Mouse (Mus musculus) adrenal gland, adult 18-20 months (tissue): ENCODE results near the gene Prdx5. TPM values are rescaled to one million over a fixed set of nuclear protein-coding genes. Genes with fewer than 3 reads are reported as not detected.

ENCODE experiments used
- DNase-seq, 2 experiments: peaks; one replicate each; pipeline ENCODE4 v3.0.0; 2021 to 2022; ENCODE audit warnings: low spot score in 2 of 2
- long read RNA-seq, 2 experiments: library from polyadenylated mRNA; stranded (forward); transcript quantifications; one replicate each; pipeline ENCODE4 v2.0.0; 2021
- total RNA-seq, 2 experiments: library from RNA; stranded (reverse); gene quantifications; 1 replicate in 1 of 2; 2 replicates in 1 of 2; pipeline ENCODE4 v1.2.3; 2021

The Prdx5 gene
- total RNA-seq: 100 to 1,000 TPM; 303 to 375 TPM
- long read RNA-seq, experiment 1, transcript Prdx5-201 (6 exons, 1,262 nt): major isoform, 82 of 89 reads
- long read RNA-seq, experiment 1, partial matches to known transcripts: 3 of 89 reads
- long read RNA-seq, experiment 1, other reads (novel, unspliced or antisense): 1 of 89 reads
- long read RNA-seq, experiment 2, transcript Prdx5-203 (5 exons, 755 nt): minor isoform, 19 of 242 reads
- long read RNA-seq, experiment 2, transcript Prdx5-201 (6 exons, 1,262 nt): major isoform, 218 of 242 reads
- long read RNA-seq, experiment 2, partial matches to known transcripts: 2 of 242 reads
- long read RNA-seq, experiment 2, other reads (novel, unspliced or antisense): 3 of 242 reads

DNA sequence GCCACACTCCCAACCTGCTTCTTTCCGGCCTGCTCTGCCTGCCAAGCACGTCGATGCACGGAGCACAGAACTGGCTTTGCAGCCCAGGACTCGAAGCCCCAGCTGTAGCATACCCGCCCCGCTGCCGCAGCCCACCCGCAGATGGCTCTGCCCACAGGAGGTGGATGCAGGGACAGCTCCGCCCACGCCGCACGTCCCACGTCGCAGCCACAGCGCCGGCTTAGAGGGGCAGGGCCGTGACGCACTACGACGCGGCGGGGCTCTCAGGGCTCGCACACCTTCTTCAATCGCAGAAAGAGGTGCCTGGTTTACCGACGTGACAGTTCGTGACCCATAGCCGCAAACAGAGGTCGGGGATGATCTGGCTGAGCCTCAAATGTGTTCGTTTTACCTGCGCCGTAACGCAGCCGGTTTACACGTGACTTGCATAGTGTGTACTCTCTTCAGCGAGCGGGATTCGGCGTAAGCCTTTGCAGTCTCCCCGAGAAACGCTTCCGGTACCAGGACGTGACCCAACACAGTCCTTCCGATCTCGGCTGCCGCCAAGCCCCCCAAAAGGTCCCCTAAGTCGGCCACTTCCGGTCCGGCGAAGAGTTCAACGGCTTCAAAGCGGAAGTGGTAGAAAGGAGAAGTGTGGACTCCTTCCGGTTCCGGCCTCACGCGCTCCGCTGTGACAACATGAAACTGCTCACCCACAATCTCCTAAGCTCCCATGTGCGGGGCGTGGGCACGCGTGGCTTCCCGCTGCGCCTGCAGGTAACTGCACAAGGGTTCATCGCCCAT, at the start of gene Prdx5, which contains the start of gene Trmt112:
Gene Prdx5, minus strand, starts transcription at position 600 of the 783 bp plus-strand sequence.
Gene Trmt112, plus strand, starts transcription at position 192 of the 783 bp plus-strand sequence.
- DNase-seq: peak; percentile 80 to 82

DNA sequence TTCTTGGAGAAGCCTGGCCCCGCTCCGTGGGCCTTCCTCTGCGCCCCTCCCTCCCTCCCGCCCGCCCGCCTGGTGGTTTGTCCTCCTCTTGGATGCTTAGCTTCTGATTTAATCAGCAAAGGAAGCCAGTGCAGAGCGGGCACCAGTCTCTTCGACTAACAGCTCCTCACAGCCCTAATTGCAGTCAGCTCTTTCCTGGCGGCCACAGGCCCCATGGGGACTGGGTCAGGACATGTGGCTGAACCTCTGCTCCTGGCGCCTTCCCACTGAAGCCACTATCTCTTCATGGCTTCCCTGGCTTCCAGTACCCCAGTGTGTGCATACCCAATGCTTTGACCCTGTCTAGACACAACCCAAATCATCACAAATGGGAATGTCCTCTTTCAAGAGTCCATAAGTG, 46.6 kb upstream of the Prdx5 start:
- DNase-seq: no peak

DNA sequence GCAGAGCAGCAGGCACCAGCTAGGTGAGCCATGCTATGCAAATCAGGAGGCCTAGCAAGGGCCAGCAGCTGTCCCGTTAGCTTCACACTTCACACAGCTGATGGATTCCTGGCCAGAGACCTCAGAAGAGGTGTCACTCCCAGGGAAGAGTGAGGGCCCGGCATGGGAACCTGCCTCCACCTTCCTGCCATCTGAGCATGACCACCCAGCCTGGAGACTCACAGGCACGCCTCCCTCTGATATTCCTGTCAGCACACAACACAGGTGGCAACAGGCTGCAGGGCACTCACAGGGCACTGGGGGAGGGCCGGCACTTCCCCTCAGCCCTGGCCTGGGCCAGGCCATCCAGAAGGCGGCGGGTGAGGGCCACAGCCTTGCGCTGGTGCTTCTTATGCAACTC, 45.5 kb upstream of the Prdx5 start:
- DNase-seq: no peak

DNA sequence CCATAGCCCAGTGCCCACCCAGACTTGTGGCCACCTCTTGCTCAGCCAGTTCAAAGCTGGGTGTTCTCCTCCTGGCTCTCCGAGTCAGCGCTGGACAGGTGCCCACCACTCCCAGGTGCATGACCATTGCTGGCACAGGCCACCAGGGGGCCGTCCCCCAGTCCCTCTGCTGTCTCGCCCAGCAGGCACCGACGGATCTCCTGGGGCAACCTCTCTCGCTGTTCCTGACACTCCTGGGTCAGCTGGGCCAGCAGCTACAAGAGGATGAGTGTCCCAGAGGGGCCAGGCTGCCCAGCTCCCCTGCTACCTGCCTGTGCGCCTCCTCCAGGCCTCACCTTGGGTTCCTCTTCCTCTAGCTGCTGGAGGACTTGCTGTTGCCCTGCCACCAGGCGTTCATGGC, 44.1 kb upstream of the Prdx5 start:
- peak in 1 of 2 experiments; percentile 57 for DNase-seq

DNA sequence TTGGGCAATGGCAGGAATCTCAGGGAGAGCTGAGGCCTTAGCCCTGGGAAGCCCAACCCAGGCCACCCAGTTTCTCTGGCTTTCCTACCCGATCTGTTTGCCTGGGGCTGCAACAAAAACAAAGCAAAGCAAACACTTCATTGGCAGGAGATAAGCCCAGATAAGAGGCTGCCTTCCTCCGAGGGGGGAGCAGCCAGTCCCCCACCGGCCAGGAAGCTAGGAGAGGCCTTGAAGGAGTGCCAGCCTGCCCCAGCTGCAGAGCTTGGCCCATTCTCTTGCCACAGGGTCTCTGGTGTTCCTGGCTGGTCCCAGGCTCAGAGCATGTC, 42.8 kb upstream of the Prdx5 start:
- peak; percentile 56 to 58 for DNase-seq

DNA sequence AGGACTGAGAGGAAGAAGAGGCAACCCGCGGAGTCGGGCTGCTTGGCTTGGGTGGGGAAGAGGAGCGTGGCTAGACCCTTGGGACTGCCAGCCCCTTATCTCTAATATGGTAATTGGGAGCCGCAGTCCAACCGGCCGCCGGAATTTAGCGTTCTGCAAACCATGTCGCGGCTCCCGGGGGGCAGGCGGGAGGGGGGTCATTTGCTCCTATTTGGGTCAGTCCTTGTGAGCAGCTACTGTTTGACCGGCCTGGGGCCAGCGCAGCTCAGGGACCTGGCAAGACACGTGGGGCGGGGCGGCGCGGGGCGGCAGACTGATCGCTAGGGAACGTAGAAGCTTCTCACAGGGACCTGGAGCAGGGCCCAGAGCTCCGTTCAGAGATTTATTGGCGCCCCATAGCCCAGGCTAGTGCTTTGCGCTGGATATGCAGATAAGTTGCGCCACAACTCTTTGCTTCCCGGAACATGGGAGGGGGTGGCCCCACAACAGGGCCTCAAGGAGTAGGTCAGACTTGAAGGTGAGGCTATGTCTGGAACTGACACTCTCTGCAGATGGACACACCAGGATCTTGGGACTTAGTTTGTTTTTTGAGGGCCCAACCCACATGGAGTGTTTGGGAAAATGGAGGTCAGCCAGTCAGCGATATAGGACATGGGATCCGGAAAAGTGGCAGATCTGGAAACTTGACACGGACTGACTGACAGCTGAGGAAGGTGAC, 42.2 kb upstream of the Prdx5 start:
- peak; percentile 78 to 83 for DNase-seq

DNA sequence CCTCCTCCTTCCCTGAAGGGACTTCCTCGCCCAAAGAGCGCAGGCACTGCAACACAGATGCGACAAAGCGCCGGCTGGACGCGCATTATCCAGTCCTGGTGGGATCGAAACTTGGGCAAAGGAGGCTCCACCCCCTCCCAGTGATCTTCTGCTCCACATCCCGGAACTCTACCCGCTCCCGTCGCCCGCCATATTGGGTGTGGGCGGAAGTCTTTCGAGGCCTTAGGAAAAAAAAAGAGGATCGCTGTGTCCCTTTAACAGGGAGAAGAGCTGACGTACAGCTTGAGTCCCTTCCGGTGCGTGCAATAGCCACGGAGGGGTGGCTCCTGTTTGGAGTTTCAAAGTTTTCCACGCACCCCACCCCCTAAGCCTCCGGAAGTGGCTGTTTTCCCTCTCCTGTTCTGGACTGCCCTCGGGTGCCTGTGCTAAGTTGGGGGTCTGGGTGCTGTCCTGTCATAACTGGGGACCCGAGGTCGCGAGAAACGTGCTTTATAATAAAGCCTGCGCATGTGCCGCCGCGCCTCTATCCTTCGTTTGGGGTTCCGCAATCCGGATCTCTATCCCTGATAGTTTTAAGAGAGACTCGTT, 41.6 kb upstream of the Prdx5 start:
- peak; percentile 87 to 90 for DNase-seq

DNA sequence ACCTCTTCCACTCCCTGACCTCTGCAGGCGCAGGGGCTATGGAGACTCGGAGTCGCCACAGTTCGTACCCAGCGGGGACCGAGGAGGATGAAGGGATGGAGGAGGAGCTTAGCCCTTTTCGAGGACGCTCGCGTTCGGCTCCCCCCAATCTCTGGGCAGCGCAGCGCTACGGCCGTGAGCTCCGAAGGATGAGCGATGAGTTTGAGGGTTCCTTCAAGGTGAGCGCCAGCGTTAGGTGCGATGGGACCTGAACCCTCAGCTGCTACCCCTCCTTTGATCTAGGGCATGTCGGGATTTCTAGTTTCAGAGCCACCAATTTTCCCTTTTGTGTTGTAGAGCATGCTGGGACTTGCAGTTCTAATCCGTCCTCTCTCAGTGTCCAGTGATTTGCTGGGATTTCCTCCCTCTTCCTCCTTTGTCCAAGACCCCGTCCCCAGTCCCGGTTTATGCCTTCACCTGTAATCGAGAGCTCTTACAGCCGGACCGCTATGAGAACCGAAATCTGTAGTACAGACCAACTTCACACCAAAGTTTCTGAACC, 40.8 kb upstream of the Prdx5 start:
- peak; percentile 44 to 62 for DNase-seq

DNA sequence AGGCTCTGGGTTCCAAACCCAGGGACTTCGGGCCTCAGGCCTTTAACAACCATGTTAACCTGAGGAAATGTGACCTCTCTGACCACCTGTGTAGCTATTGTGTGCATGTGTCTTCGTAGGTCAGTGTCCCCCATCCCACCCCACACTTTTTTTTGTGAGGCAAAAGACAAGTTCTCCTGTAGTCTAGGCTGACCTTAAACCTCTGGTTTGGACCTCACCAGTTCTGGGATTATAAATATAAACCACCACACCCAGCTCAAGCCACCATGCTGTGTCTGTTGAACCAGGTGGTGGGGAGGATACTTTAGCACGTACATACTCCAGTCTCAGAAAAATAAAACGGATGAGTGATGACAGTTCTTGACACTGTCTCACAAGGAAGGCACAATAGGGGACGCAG, 40.0 kb upstream of the Prdx5 start:
- DNase-seq: peak in 1 of 2 experiments; percentile 19

DNA sequence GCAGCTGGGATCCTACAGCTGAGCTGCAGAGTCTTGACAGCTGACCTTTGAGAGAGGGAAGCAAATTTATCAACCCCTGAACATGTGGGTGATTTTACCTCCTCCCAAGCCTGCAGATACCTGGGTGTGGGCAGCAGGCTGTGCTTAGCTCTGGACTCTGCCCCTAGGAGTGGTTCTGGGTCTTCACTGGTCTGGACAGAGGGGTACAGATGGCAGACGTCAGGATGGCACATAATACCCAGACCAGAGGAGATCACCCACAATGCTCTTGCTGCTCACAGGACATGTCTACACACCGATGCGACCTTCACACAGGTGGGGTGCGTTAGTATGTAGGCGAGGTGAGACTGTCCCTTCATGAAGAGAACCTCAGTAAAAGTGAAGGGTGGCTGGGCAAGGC, 39.6 kb upstream of the Prdx5 start:
- no peak for DNase-seq

DNA sequence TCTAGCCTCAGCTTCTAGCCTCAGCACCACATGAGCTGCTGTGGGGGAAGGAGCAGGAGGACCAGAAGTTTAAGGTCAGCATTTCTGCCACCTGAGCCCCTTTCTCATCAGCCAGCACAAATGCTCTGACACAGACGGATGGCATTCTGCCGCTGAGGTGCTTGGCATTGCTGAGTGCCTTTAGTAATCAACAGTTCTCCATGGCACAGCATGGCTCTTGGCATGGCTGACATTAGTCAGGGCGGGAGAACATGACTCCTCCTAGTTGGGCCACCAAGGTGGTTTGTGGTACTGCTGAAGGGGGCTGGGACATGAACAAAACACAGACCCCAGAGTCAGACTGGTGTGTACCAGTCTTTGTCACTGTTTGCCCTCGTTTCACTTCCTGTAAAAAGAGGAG, 38.3 kb upstream of the Prdx5 start:
- no peak for DNase-seq

DNA sequence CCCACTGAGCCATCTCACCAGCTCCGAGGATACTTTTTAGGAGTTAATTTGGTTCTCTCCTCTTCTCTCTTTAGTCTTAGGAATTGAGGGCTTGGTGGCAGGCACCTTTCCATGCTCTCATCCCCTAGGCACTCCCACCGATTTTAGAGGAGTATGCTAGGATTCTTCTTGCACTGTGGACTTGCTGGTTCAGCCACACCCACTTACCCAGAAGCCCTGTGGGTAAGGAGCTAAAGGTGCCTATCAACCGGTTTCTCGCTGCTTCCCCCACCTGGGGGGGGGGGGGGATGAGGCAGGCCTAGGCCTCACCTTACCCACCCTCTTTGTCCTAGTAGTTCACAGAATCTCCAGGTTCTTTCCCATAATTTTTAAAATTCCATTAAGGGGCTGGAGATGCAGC, 37.8 kb upstream of the Prdx5 start:
- DNase-seq: no peak

DNA sequence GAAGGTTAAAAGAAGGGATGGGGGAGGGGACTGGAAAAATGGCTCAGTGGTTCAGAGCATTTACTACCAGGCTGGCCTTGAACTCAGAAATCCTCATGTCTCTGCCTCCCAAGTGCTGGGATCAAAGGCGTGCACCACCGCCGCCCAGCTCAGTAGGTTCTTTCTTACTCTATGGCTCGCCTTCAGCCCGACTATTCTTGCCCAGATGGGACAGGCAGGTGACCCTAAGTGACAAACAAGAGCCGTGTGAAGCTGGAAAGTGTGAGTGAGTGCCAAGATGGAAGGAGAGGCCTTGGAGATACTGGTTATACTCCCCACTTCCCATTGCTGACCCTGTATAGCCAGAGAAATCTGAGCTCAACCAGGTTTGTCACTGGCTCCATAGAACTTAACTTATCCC, 33.8 kb upstream of the Prdx5 start:
- DNase-seq: no peak

DNA sequence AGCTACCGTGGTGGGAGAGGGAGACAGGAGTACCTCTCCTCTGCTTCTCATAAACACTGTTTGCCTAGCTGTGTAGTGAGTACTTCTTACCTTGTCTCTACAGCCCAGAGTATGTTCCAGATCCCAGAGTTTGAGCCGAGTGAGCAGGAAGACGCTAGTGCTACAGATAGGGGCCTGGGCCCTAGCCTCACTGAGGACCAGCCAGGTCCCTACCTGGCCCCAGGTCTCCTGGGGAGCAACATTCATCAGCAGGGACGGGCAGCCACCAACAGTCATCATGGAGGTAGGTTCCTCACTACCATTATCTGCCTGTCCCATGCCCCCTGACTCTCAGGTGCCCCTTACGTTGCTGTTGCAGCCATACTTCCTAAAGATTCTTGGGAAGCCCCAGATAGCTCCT, 32.9 kb upstream of the Prdx5 start:
- DNase-seq: no peak

DNA sequence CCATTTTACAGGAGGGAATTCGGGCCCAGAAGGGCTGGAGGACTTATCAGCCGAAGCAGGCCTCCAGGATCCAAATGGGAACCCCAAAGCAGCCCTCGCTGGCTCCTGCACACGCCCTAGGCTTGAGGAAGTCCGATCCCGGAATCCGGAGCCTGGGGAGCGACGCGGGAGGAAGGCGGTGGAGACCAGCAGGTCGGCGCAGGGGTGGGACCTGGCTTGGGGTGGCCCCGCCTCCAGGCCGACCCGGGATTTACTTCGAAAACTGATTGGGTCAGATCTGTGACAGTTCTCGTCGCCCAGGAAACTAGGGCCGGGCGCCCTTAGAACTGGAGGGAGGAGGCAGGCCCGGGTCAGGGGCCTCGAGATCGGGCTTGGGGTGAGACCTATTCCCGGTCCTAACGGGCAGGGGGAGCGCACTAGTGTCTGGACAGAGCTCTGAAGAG, 32.4 kb upstream of the Prdx5 start, which contains the start of gene Gpr137:
Gene Gpr137, minus strand, starts transcription at position 232 of the 443 bp plus-strand sequence.
- DNase-seq: peak; percentile 88 to 89

DNA sequence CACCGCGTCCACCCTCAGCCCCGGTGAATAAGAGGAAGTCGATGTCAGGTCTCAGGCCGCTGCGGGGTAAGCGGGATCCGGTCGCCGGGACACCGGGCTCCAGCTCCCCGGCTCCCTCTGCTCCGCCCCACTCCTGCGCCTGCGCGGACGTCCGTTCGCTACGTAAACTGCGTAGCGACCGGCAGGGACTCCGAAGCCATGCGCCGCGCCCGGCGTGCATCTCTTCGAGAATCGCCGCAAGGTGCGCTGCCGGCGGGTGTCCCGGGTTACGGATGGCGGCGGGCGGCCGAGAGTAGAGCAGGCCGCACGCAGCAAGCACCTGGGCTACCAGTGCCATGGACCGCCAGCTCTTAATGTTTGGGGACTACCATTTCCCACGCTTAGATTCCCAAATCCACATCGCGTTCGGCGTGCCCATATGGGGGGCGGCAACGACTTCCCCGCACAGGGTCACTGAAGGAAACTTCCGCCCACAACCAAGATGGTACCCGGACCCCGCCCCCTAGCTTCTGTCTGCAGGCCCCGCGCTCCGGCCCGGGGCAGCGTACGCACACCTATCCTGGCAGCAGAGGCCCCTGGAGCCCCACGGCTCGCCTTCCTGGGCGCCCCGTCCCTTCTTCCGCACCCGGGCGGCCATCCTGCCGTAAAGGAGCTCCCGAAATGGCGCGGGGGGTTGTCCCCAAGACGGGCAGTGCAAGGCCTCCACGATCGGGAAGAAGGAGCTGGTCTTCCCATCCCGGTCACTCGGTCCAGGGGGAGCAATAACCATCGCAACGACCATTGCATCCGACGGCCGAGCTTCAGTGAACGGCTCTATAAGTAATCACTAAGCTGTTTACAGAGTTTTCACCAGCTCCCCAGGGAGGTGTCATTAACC, 31.7 kb upstream of the Prdx5 start, which contains the start of gene Bad:
Gene Bad, plus strand, starts transcription at position 490 of the 877 bp plus-strand sequence.
- peak; percentile 96 for DNase-seq

DNA sequence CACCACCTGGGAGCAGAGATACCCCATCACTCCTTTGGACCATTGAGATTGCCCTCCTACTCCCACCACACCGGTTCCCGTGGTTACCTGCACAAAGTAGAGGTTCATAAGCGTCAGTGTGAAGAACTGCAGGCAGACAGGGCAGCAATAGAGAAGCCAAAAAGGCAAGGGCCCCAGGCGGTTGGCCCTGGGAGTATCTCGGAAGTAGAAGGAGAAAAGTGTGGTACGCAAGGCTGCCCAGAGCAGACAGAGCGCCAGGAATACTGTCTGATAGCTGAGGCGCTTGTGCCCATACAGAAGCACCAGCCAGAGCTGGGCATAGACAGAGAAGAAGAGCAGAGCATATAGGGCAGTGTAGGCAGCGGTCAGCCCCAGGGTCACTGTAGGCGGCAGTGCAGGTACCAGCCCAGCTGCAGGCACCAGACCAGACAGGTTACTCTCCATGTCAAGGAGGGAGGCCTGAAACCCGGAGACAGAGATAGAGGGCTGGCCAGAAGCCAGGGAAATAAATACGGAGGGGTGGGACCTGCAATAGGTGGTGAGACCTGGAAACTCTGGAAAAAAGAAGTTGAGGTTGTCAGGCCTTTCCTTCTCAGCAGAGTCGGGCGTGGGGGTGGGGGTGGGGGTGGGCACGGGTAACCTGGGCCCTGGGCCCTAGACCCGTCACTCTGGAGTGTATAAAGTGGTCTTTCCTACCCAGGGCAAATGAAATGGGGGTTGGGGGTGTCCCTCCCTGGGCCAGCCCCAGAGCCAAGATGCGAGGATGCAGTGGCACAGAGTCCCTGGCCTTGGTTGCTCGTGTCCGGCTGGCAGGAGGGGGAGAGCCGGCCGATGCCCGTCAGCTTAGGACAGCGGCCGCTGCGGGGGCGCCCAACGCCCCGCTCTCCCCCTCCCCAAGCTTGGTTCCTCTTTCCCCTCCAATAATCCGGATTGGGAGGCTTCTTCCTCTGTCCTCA, 30.8 kb upstream of the Prdx5 start:
- DNase-seq: no peak

DNA sequence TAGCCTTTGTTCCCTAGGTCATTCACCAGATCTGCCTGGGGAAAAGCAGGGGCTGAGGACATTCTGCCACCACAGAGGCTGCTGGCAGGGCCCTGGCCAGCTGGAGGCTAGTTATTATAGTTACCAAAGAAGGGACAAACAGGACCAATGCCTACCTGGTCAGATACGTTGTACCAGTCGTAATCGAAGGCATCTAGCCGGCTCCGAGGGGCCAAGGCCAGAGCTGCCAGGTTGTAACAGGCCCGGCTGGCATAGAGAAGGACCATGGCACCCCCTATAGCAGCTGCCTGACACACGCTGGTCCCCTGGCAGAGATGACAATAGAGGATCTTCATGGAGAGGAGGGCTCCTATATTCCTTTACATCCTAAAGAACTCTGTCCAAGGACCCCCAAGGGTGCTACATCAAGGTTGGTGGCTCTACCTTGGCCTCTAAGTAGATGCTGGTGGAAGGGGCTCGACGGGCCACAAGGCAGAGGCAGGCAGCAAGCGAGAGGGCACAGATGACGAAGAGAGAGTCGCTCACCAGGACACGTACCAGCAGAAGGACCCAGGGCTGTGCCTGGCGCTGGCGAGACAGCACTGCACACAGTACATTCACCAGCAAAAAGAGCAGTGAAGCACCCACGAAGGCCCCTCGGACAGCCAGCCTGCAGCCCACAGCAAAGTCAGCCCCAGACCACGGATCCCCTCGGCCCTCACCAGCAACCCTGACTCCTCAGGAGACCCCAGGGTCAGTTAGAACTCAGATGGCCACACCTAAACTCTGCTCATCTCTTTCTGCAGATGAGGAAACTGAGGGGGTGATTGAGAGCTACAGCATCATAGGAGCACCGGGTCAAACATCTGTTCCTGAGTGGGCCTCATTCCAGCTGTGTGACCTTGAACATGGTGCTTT, 29.4 kb upstream of the Prdx5 start:
- DNase-seq: no peak
